Mouse (Mus musculus): Measurements from ENCODE around the gene Smyd4. TPM values are rescaled to one million over a fixed set of nuclear protein-coding genes. Genes with fewer than 3 reads are reported as not detected.
A peak's percentile ranks its signal among the peaks of the same experiment; 100 is the strongest.

Smyd4 gene
- total and polyA plus RNA-seq, 2 experiments from 2014 or later = 13.2 to 19.7 TPM

DNA sequence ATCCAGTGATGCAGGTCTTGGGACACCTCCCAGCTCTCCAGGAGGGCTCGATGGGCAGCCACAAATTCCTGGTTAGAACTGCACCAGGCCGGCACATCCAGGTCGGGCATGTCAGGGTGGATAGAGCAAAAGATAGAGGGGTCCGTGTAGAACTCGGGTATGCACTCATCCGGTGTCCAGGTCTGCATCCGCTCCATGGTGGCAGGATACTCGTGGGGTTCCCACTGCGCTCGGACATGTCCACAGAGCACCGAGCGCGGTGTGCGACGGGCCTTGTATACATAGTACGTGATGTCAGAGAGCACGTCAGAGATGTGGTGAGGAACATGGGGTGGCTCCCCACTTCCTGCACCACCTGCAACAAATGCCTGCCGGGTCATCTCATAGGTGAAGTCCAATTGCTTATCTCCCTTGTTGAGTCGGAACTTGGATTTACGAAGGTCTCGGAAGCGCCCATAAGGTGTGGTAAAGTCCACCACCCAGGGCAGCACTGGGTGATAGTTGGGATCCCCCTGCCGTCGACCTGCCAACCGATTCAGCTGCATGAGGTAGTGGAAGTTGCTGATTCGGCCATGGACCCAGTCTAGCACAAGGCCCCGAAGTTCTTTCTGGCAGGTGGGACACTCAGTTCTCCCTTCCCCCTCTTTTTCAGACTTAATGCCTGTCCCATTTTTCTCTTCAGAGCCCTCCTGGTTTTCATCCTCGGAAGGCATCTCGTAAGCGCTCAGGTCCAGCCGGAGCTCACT lies 104.8 kb downstream of the Smyd4 start:
- Histone ChIP-seq H3K4me2 (ENCODE audit: low read depth, low read length) (no peak overlapping the region), H3K9me3 (replicated peaks; ENCODE audit: control insufficient read depth, low read length) (no peaks in the 10 kb centered on the region), H3K27ac (ENCODE audit: low read depth) (no peak overlapping the region), H3K27me3 (ENCODE audit: control insufficient read depth, insufficient read depth, low read length) (no peaks in the 10 kb centered on the region), H3K4me3 (ENCODE audit: low read depth, low read length) (no peak overlapping the region), H3K9ac (replicated peaks; ENCODE audit: low read depth, low read length) (no peak overlapping the region), H3K36me3 (replicated peaks; ENCODE audit: control insufficient read depth, insufficient read depth, low read length) (peaks cover 35% of the 10 kb centered on the region), H3K4me1 (ENCODE audit: control insufficient read depth, insufficient read depth) (peaks cover 15% of the 10 kb centered on the region)
- WGBS = 92% methylated on average over 31 of the region's 31 CpGs
- DNase-seq (ENCODE audit: low spot score) (no peak), ATAC-seq (ENCODE audit: insufficient read depth, low read depth) (no peak)
- TF ChIP-seq CTCF (IDR thresholded peaks at IDR 0.05; ENCODE audit: low read depth) = no peak
- TF ChIP-seq EP300 (IDR thresholded peaks at IDR 0.05; ENCODE audit: low read depth) = no peak

DNA sequence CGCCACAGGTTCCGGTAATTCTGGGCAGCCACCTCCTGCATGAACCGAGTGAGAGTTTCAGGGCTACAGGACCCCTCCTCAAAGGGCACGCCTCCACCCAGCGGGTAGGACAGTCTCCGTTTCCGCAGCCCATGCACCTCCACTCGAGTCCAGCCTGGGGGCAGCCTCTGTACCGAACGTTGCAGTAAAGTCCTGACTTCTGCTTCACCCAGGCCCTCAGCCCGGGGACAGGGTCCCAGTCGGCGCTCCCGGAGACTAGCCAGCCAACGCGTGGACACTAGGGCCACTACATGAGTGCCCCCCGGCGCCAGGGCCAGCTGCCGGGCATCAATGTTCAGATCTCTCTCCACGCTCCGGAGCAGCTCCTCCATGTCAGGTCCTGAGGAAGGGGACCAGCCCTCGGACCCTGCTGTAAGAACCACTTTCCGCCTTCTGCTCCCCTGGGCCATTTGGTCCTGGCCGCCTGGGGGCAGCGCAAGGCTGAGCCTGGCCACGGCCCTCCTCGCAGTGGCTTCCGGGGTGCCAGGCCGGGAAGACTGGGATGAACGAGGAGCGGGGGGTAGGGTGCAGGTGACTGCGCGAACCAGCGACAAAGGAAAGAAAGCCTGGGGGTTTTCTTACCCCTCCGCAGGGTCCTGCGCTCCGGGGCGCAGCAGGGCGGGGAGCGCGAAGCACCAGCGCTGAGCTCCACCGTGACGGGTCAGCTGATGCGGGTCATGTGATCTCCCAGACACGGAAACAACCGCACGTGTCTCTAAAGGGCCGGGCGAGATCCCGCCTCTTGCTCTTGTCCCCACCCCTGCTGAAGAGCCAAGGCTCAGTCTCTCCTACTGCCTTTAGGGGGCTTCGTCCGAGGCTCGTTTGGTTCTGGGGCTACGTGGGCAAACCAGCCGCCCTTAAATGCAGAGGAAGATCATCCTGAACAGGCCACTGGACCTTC lies 106.0 kb downstream of the Smyd4 start, which contains the start of gene Wdr81:
TSS of gene Wdr81 (minus strand) at position 727 of the 940 bp plus-strand sequence.
- H3K4me3 ChIP-seq (ENCODE audit: low read depth, low read length) = peak within 1 kb of the TSS; percentile 60
- peak within 1 kb of the TSS; percentile 57 for H3K27ac ChIP-seq (ENCODE audit: low read depth)
- H3K27me3 ChIP-seq (ENCODE audit: control insufficient read depth, insufficient read depth, low read length) = no peaks in the 10 kb centered on the region
- TF ChIP-seq EP300 (IDR thresholded peaks at IDR 0.05; ENCODE audit: low read depth) = peak; percentile 78; the same call in 1 of the 2 replicates
- peak; percentile 51 for TF ChIP-seq CTCF (IDR thresholded peaks at IDR 0.05; ENCODE audit: low read depth)
- WGBS = 2% methylated on average over 56 of the region's 56 CpGs
- H3K9ac ChIP-seq (replicated peaks; ENCODE audit: low read depth, low read length) = peak within 1 kb of the TSS; percentile 64
- H3K9me3 ChIP-seq (replicated peaks; ENCODE audit: control insufficient read depth, low read length) = no peaks in the 10 kb centered on the region
- peaks cover 18% of the 10 kb centered on the region for H3K4me1 ChIP-seq (ENCODE audit: control insufficient read depth, insufficient read depth)
- H3K36me3 ChIP-seq (replicated peaks; ENCODE audit: control insufficient read depth, insufficient read depth, low read length) = peaks cover 22% of the 10 kb centered on the region
- peak; percentile 95 for DNase-seq (ENCODE audit: low spot score)
- H3K4me2 ChIP-seq (ENCODE audit: low read depth, low read length) = peak within 1 kb of the TSS; percentile 93
- peak; percentile 94 for ATAC-seq (ENCODE audit: insufficient read depth, low read depth)

Small RNAs within 50 kb of the gene (microRNA-seq; reads per million reads assigned to microRNA genes)
- not detected for gene Gm47300

Other genes starting within 250 kb of the Smyd4 start
- 17.8 and 19.5 TPM in 2 replicates for gene Hic1, start 178.9 kb upstream of the Smyd4 start, total RNA-seq (2014; rRNA removed; ENCODE audit: low replicate concordance)
- gene Hic1, start 178.9 kb upstream of the Smyd4 start, polyA plus RNA-seq (2015; fragmentation: Nextera tagmentation; extraction: Ambion mirVana) = 4.8 and 6.1 TPM in 2 replicates
- gene Ovca2, start 169.6 kb upstream of the Smyd4 start, total RNA-seq (2014; rRNA removed; ENCODE audit: low replicate concordance) = 8.9 and 35.2 TPM in 2 replicates
- gene Ovca2, start 169.6 kb upstream of the Smyd4 start, polyA plus RNA-seq (2015; fragmentation: Nextera tagmentation; extraction: Ambion mirVana) = 12.9 and 13.4 TPM in 2 replicates
- 34.4 and 72.1 TPM in 2 replicates for gene Dph1, start 157.2 kb upstream of the Smyd4 start, total RNA-seq (2014; rRNA removed; ENCODE audit: low replicate concordance)
- 19.3 and 20.2 TPM in 2 replicates for gene Dph1, start 157.2 kb upstream of the Smyd4 start, polyA plus RNA-seq (2015; fragmentation: Nextera tagmentation; extraction: Ambion mirVana)
- 6.0 and 19.7 TPM in 2 replicates for gene Rtn4rl1, start 154.7 kb upstream of the Smyd4 start, total RNA-seq (2014; rRNA removed; ENCODE audit: low replicate concordance)
- gene Rtn4rl1, start 154.7 kb upstream of the Smyd4 start, polyA plus RNA-seq (2015; fragmentation: Nextera tagmentation; extraction: Ambion mirVana) = 12.2 and 12.8 TPM in 2 replicates
- 115 and 118 TPM in 2 replicates for gene Rpa1, start 109 bp upstream of the Smyd4 start, total RNA-seq (2014; rRNA removed; ENCODE audit: low replicate concordance)
- 62.9 and 66.9 TPM in 2 replicates for gene Rpa1, start 109 bp upstream of the Smyd4 start, polyA plus RNA-seq (2015; fragmentation: Nextera tagmentation; extraction: Ambion mirVana)
- gene Serpinf1, start 74.3 kb downstream of the Smyd4 start, total RNA-seq (2014; rRNA removed; ENCODE audit: low replicate concordance) = 27.3 and 112 TPM in 2 replicates
- 20.4 and 24.4 TPM in 2 replicates for gene Serpinf1, start 74.3 kb downstream of the Smyd4 start, polyA plus RNA-seq (2015; fragmentation: Nextera tagmentation; extraction: Ambion mirVana)
- gene Serpinf2, start 91.2 kb downstream of the Smyd4 start, total RNA-seq (2014; rRNA removed; ENCODE audit: low replicate concordance) = 1.2 and 2.4 TPM in 2 replicates
- not detected in 2 replicates for gene Serpinf2, start 91.2 kb downstream of the Smyd4 start, polyA plus RNA-seq (2015; fragmentation: Nextera tagmentation; extraction: Ambion mirVana)
- gene Wdr81, start 106.3 kb downstream of the Smyd4 start, total RNA-seq (2014; rRNA removed; ENCODE audit: low replicate concordance) = 11.8 and 12.0 TPM in 2 replicates
- gene Wdr81, start 106.3 kb downstream of the Smyd4 start, polyA plus RNA-seq (2015; fragmentation: Nextera tagmentation; extraction: Ambion mirVana) = 2.0 and 2.2 TPM in 2 replicates
- 9.2 and 25.3 TPM in 2 replicates for gene Tlcd2, start 113.3 kb downstream of the Smyd4 start, total RNA-seq (2014; rRNA removed; ENCODE audit: low replicate concordance)
- 14.2 and 16.9 TPM in 2 replicates for gene Tlcd2, start 113.3 kb downstream of the Smyd4 start, polyA plus RNA-seq (2015; fragmentation: Nextera tagmentation; extraction: Ambion mirVana)
- 73.8 and 79.8 TPM in 2 replicates for gene Prpf8, start 138.4 kb downstream of the Smyd4 start, total RNA-seq (2014; rRNA removed; ENCODE audit: low replicate concordance)
- gene Prpf8, start 138.4 kb downstream of the Smyd4 start, polyA plus RNA-seq (2015; fragmentation: Nextera tagmentation; extraction: Ambion mirVana) = 15.2 and 17.0 TPM in 2 replicates
- gene Rilp, start 161.7 kb downstream of the Smyd4 start, total RNA-seq (2014; rRNA removed; ENCODE audit: low replicate concordance) = 41.5 and 50.8 TPM in 2 replicates
- 27.1 and 30.2 TPM in 2 replicates for gene Rilp, start 161.7 kb downstream of the Smyd4 start, polyA plus RNA-seq (2015; fragmentation: Nextera tagmentation; extraction: Ambion mirVana)
- gene Scarf1, start 165.1 kb downstream of the Smyd4 start, total RNA-seq (2014; rRNA removed; ENCODE audit: low replicate concordance) = 20.2 and 21.6 TPM in 2 replicates
- 9.6 and 10.0 TPM in 2 replicates for gene Scarf1, start 165.1 kb downstream of the Smyd4 start, polyA plus RNA-seq (2015; fragmentation: Nextera tagmentation; extraction: Ambion mirVana)
- gene Slc43a2, start 183.3 kb downstream of the Smyd4 start, total RNA-seq (2014; rRNA removed; ENCODE audit: low replicate concordance) = 3.6 and 6.0 TPM in 2 replicates
- 4.5 and 4.8 TPM in 2 replicates for gene Slc43a2, start 183.3 kb downstream of the Smyd4 start, polyA plus RNA-seq (2015; fragmentation: Nextera tagmentation; extraction: Ambion mirVana)
- gene Pitpna, start 239.7 kb downstream of the Smyd4 start, total RNA-seq (2014; rRNA removed; ENCODE audit: low replicate concordance) = 58.4 and 59.6 TPM in 2 replicates
- 74.0 and 76.8 TPM in 2 replicates for gene Pitpna, start 239.7 kb downstream of the Smyd4 start, polyA plus RNA-seq (2015; fragmentation: Nextera tagmentation; extraction: Ambion mirVana)

All from heart, postnatal 0 days (tissue).